Mouse (Mus musculus) lung, adult 2 months (tissue): ENCODE data around the gene Sox4. TPM values are rescaled to one million over a fixed set of nuclear protein-coding genes. Genes with fewer than 3 reads are reported as not detected.

Experiments
- DNase-seq: peaks from one replicate; pipeline ENCODE4 v3.0.0; 2022
- H3K4me1 ChIP-seq: fragments of 200-500 bp; 2 replicates; pipeline ENCODE4 v1.6.1; 2011; ENCODE audit warnings: low read length; ENCODE audit not compliant: control insufficient read depth, insufficient read depth
- H3K4me3 ChIP-seq: fragments of 200-500 bp; replicated peaks from 2 replicates; pipeline ENCODE3; 2011; ENCODE audit warnings: low read depth, mild to moderate bottlenecking, control low read depth, low read length; ENCODE audit errors: extremely low read depth
- CTCF ChIP-seq: fragments of 200-500 bp; IDR thresholded peaks from 2 replicates; pipeline ENCODE4 v1.5.1; 2011; ENCODE audit warnings: mild to moderate bottlenecking, low read length, control low read depth; ENCODE audit not compliant: insufficient read depth
- POLR2A ChIP-seq: fragments of 200-500 bp; IDR thresholded peaks from 2 replicates; pipeline ENCODE4 v1.6.1; 2011; ENCODE audit warnings: low read depth, mild to moderate bottlenecking, control low read depth, low read length, borderline replicate concordance; ENCODE audit errors: extremely low read depth
- WGBS: fragments of 180-500 bp; shearing (Covaris S2); methylation state at CpG from one replicate; pipeline ENCODE4 v1.1.7; 2018; 5-methylcytosine and 5-hydroxymethylcytosine counted together
- polyA plus RNA-seq: library from polyadenylated mRNA; depleted of rRNA; stranded (reverse); fragments of >200 nt; gene quantifications from 2 replicates; pipeline ENCODE4 v1.2.3, GENCODE M21; 2012

Sox4 gene
- polyA plus RNA-seq, 1 experiment, result 33.6 TPM

DNA sequence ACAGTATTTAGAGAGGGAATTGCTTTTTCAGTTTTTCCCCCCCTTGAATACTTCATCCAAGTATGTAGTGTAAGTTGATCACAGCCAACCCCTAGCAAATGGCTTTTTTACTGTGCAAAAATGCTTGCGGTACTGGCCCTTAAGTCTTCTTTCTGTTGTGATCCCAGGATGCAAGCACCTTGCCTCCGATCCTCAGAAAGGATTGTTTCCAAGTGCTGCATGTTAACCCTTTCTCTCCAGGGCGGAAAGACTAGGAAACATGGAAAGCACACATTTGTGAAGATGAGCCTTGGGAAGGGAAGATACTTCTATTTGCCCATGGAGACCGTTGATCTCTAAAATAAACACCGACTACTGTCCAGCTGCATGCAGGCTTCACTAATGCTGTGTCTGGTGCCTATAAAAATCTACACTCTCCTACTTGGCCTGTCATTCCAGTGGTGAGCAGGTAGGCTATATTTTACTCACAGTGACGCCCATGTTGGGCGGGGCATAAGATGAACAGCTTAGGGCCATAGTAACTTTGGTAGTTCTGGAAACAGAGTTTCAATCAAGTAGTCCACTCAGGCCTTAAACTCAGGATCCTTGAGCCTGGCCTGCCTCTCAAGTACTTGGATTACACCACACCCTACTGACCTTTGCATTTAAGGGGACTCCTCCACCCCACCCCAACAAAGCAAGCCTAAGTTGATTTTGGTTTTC lies 5.6 kb downstream of the Sox4 start:
- H3K4me1 ChIP-seq, result peaks cover 7% of the 10 kb centered on the region
- TF ChIP-seq POLR2A (no peak), CTCF (no peak)
- WGBS, result 44% methylated on average over 7 of the region's 7 CpGs
- peak; percentile 20 for DNase-seq
- H3K4me3 ChIP-seq, result no peak overlapping the region

DNA sequence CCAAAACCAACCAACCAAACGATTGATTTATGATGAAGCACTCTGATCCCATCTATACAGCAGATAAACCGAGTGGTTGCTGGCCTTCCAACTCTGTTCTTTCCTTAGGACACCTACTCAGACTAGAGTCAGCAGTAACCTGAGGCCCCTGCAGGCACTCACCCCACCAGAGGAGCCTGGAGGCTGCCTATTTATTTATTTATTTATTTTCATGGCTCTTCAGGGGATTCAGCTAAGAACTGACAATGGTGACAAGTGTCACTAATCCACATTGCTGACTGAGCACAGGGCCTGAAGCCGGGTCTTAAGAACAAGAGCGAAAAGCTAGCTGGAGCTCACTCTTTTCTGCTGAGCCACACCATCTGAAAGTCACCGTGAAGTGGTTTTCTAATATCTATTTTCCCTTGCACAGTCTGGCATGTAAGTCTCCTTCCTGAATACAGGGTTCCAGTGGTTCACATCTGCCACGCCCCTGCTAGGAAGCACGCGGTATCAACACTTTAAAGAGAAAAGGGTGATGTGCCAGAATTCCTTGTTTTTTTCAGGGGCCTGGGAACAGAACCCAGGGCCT lies 6.9 kb downstream of the Sox4 start:
- no peak for TF ChIP-seq CTCF
- no peak for TF ChIP-seq POLR2A
- WGBS, result 57% methylated on average over 8 of the region's 8 CpGs
- DNase-seq, result no peak
- no peak overlapping the region for H3K4me3 ChIP-seq
- H3K4me1 ChIP-seq, result peaks cover 7% of the 10 kb centered on the region

DNA sequence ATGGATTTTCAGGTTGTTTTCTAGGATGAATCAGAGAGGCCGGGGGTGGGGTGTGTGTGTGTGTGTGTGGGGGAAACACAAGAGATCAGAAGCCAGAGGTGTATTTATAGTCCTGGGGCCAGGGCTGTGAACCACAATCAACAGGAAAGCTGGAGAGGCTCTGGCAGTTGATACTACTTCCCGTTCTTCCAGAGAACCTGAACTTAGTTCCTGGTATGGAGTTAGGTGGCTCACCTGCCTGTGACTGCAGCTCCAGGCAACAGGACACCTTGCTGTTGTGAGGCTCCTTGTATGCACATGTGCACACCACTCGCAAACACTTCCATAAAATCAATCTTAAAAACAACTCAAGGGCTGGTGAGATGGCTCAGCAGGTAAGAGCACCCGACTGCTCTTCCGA lies 7.8 kb downstream of the Sox4 start:
- Histone ChIP-seq H3K4me1 (peaks cover 7% of the 10 kb centered on the region), H3K4me3 (no peak overlapping the region)
- no peak for DNase-seq
- no peak for TF ChIP-seq CTCF
- no peak for TF ChIP-seq POLR2A
- WGBS, result 85% methylated on average over 5 of the region's 5 CpGs

DNA sequence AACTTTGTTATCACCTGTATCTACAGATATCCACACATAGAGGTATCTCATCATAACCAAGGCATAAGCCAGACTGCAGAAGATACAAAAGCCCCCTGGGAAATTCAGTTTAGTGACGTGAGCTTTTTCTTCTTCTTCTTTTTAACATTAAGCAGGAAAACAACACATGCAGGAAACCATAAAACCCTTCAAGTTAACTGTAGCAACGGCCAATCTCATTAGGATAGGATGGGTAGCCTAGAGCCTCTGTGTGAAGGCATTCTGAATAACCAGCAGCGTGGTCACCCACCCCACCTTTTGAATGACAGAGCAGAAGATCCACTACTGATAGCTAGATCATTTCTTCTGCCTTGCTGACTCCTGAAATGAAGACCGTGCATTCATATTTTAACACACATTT lies 10.6 kb downstream of the Sox4 start:
- 72% methylated on average over 4 of the region's 4 CpGs for WGBS
- Histone ChIP-seq H3K4me1 (peaks cover 2% of the 10 kb centered on the region; the same call in 1 of the 2 replicates), H3K4me3 (no peak overlapping the region)
- no peak for TF ChIP-seq POLR2A
- TF ChIP-seq CTCF, result no peak
- no peak for DNase-seq

DNA sequence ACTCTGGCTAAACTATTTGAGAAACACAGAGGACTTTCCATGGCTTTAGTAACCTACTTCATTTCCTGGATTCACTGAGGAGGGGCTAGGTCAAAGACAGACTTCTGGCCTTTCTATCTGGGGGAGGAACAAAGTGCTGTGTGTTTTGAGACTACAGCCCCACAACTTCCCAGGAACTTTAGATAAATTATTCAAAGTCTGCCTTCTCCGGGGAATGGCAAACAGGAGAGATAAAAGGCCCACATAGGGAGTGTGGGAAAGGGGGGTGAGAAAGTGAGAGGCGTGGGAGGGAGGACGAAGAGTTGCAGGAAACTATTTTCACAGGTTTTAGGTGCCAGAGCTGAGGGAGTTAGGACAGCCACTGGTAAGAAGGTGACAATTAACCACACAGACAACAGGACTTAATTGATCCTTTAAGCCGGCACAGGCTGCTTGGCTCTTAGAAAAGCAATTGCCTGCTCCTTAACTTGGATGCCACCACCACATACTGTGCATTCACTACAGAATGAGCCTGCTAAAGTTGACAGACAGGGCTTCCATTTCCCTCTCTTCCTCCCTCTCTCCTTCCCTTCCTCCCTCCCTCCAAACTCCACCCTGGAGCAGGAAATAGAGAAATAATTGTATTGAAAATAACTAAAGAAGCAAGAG lies 11.4 kb downstream of the Sox4 start:
- Histone ChIP-seq H3K4me1 (no peaks in the 10 kb centered on the region), H3K4me3 (no peak overlapping the region)
- TF ChIP-seq CTCF, result no peak
- no peak for TF ChIP-seq POLR2A
- DNase-seq, result no peak
- 43% methylated on average over 4 of the region's 4 CpGs for WGBS

DNA sequence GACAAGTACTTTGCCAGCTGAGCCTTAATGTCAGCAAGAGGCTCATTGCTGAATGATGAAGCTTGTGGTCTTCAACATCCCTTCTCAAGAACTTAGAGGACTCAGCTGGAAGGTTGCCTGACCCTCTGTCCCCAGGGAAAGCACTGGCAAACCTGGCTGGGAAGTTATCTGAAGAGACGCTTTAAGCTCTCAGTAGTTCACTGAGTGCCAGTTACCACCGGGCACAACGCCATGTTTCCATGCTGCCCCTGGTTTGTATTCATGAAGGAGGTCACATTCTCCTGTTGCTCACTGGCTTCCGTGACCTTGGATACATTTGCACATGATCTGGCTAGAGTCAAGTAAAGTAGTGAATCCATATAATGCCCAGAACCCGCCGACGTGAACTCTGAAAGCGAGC lies 20.1 kb downstream of the Sox4 start:
- 78% methylated on average over 8 of the region's 8 CpGs for WGBS
- DNase-seq, result no peak
- Histone ChIP-seq H3K4me3 (no peak overlapping the region), H3K4me1 (no peaks in the 10 kb centered on the region)
- TF ChIP-seq POLR2A (no peak), CTCF (no peak)

DNA sequence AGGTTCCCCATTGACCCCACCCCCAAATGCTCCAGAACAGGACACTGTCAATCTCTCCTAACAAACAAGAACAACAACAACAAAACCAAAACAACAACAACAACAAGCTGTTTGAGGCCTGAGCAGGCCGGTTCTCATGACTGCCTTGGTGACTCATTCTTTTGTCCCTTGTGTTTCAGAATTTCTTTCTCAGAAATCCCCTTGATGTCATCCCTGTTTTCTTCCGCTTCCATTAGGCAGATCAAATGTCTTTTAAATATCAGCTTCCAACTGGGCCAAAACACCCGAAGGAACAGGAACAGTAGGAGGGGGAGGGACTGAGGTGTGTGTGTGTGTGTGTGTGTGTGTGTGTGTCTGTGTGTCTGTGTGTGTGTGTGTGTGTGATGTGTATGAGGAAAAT lies 21.7 kb downstream of the Sox4 start:
- no peak for TF ChIP-seq POLR2A
- no peak for TF ChIP-seq CTCF
- H3K4me3 ChIP-seq, result no peak overlapping the region
- H3K4me1 ChIP-seq, result no peaks in the 10 kb centered on the region
- DNase-seq, result no peak
- 46% methylated on average over 3 of the region's 3 CpGs for WGBS

DNA sequence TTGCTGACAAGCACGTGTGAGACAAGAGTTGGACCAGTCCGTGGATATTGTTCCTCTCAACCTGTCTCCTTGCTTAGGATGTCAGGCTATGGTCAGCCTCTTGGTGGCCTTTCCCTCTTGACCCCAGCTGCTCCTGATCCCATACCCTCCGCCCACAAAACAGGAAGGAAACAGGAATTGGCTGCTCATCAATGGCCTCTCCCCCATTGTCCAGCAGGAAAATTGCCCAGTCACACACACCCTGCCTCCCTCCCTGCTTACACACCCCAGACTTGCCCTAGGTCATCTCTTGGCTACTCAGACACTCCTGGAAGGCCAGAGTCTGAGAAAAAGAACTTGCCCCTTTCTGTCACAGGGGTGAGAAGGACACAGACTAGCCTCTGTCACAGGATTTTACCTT lies 22.2 kb downstream of the Sox4 start:
- TF ChIP-seq POLR2A, result no peak
- TF ChIP-seq CTCF, result no peak
- Histone ChIP-seq H3K4me3 (no peak overlapping the region), H3K4me1 (no peaks in the 10 kb centered on the region)
- DNase-seq, result no peak
- 55% methylated on average over 3 of the region's 3 CpGs for WGBS

DNA sequence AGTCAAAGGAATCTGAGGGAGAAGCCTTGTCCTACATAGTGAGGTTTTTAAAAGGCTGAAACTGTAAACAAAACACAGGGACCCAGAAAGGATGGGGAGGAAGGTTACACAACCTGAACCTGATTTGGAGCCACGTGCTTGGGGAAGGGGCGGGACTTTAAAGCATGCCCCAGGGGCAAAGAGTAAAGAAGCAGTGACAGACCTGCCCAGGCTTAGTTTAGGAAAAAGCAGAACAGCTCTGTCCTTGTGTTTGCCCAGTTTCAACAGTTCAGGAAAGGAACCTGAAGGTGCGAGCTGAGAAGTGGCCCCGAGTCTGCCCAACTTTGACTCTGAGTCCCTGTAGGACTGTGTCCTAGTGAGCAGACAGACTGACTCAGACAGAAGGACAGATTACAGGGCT lies 23.1 kb downstream of the Sox4 start:
- Histone ChIP-seq H3K4me3 (no peak overlapping the region), H3K4me1 (no peaks in the 10 kb centered on the region)
- TF ChIP-seq POLR2A (no peak), CTCF (no peak)
- no peak for DNase-seq
- 66% methylated on average over 4 of the region's 4 CpGs for WGBS

DNA sequence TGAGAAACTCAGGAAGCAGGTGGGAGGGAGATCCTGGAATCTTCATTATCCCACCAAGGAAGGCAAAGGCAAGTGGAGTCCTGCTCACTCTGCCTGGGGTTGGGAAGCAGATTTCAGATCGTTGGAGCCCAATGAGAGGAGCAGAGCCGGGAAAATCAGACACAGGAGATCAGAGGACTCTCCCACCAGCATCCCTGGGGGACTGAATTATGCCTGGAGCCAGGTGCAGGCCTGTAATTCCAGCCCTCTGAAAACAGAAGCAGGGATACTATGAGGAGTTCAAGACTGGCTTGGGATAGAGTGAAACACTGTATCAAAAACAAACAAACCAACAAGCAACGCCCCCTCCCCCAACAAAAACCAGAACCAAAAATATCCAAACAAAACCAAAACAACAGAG lies 23.6 kb downstream of the Sox4 start:
- no peak for DNase-seq
- TF ChIP-seq POLR2A, result no peak
- TF ChIP-seq CTCF, result no peak
- 53% methylated on average over 3 of the region's 3 CpGs for WGBS
- H3K4me1 ChIP-seq, result no peaks in the 10 kb centered on the region
- no peak overlapping the region for H3K4me3 ChIP-seq
